Mouse (Mus musculus) midbrain, postnatal 0 days (tissue): ENCODE data around the gene Abcc5. TPM values are rescaled to one million over a fixed set of nuclear protein-coding genes. Genes with fewer than 3 reads are reported as not detected.
"Not testable (repeated sequence)": the region's sequence is repeated elsewhere in the genome, so short reads cannot be mapped to it uniquely, and the experiment has no call there.

ENCODE experiments used
- ATAC-seq: fragments of 200-750 bp; cut with Nextera tagmentation; 2 replicates; pipeline ENCODE4 v1.8.0; 2017; ENCODE audit warnings: moderate number of reproducible peaks, mild to moderate bottlenecking, moderate TSS enrichment, moderate library complexity; ENCODE audit not compliant: low FRiP score
- DNase-seq: peaks from one replicate; pipeline ENCODE4 v3.0.0-alpha.2; 2015; ENCODE audit warnings: low spot score
- H3K27ac ChIP-seq: fragments of 300-500 bp; sonication (generic); 2 replicates; pipeline ENCODE4 v1.5.1; 2014; ENCODE audit warnings: low read depth, mild to moderate bottlenecking, low read length, mixed read lengths
- H3K27me3 ChIP-seq: fragments of 300-500 bp; sonication (generic); 2 replicates; pipeline ENCODE4 v1.6.1; 2014; ENCODE audit warnings: low read length, control low read depth, mixed read lengths; ENCODE audit not compliant: insufficient read depth
- H3K36me3 ChIP-seq: fragments of 300-500 bp; sonication (generic); 2 replicates; pipeline ENCODE4 v1.6.1; 2014; ENCODE audit warnings: low read length, control low read depth, mixed read lengths; ENCODE audit not compliant: insufficient read depth
- H3K4me1 ChIP-seq: fragments of 300-500 bp; sonication (generic); 2 replicates; pipeline ENCODE4 v1.6.1; 2014; ENCODE audit warnings: mild to moderate bottlenecking, control low read depth, antibody characterized with exemption, low read length, mixed read lengths; ENCODE audit not compliant: insufficient read depth
- H3K4me2 ChIP-seq: fragments of 300-500 bp; sonication (generic); 2 replicates; pipeline ENCODE4 v1.6.1; 2014; ENCODE audit warnings: low read depth, mild to moderate bottlenecking, low read length, mixed read lengths; ENCODE audit not compliant: poor library complexity, severe bottlenecking
- H3K4me3 ChIP-seq: fragments of 300-500 bp; sonication (generic); 2 replicates; pipeline ENCODE4 v1.5.1; 2014; ENCODE audit warnings: low read depth, mild to moderate bottlenecking, low read length, moderate library complexity
- H3K9ac ChIP-seq: fragments of 300-500 bp; sonication (generic); replicated peaks from 2 replicates; pipeline ENCODE4 v1.6.1; 2014; ENCODE audit warnings: mild to moderate bottlenecking, low read length, moderate library complexity, mixed read lengths; ENCODE audit not compliant: poor library complexity, severe bottlenecking
- H3K9me3 ChIP-seq: fragments of 300-500 bp; sonication (generic); 2 replicates; pipeline ENCODE4 v1.6.1; 2016; ENCODE audit warnings: low read length, control low read depth
- CTCF ChIP-seq: IDR thresholded peaks from 2 replicates; pipeline ENCODE4 v1.5.1; 2016; ENCODE audit warnings: antibody characterized with exemption, mild to moderate bottlenecking
- WGBS: fragments of 180-500 bp; shearing (Covaris S2); extraction: QIAGEN DNeasy Blood & Tissue Kit; methylation state at CpG from one replicate; pipeline ENCODE4 v1.1.7; 2014; 5-methylcytosine and 5-hydroxymethylcytosine counted together
- polyA plus RNA-seq: library from polyadenylated mRNA; unstranded; fragments of >200 nt; fragmentation: Nextera tagmentation; extraction: Ambion mirVana; gene quantifications from 2 replicates; pipeline ENCODE4 v1.2.1, GENCODE M21; 2015
- total RNA-seq: library from RNA; depleted of rRNA; stranded (reverse); fragments of >200 nt; gene quantifications from 2 replicates; pipeline ENCODE4 v1.2.3, GENCODE M21; 2014

The Abcc5 gene
- total and polyA plus RNA-seq, 2 experiments from 2014 or later: 68.7 to 110 TPM

- WGBS: 60% methylated on average over 1 of the region's 1 CpGs
Measured at GRCm38 (mm10) chr16:20445871-20446270, 19.7 kb upstream of the Abcc5 start.

GRCm38 (mm10) chr16:20444831-20445388 is 18.7 kb upstream of the Abcc5 start:
- no peak for DNase-seq
- no peak overlapping the region for H3K4me2 ChIP-seq
- no peak overlapping the region for H3K27ac ChIP-seq
- H3K27me3 ChIP-seq: no peaks in the 10 kb centered on the region
- no peaks in the 10 kb centered on the region for H3K36me3 ChIP-seq
- WGBS: 18% methylated on average over 7 of the region's 7 CpGs
- TF ChIP-seq CTCF: no peak
- no peaks in the 10 kb centered on the region for H3K9me3 ChIP-seq
- ATAC-seq: no peak
- no peak overlapping the region for H3K4me3 ChIP-seq
- H3K4me1 ChIP-seq: no peaks in the 10 kb centered on the region
- no peak overlapping the region for H3K9ac ChIP-seq

More at GRCm38 (mm10) chr16:20445871-20446270, 19.7 kb upstream of the Abcc5 start:
- Histone ChIP-seq H3K4me2 (no peak overlapping the region), H3K9ac (no peak overlapping the region), H3K9me3 (no peaks in the 10 kb centered on the region), H3K27ac (no peak overlapping the region), H3K4me3 (no peak overlapping the region), H3K4me1 (no peaks in the 10 kb centered on the region), H3K27me3 (no peaks in the 10 kb centered on the region), H3K36me3 (no peaks in the 10 kb centered on the region)
- DNase-seq (no peak), ATAC-seq (no peak)
- no peak for TF ChIP-seq CTCF

GRCm38 (mm10) chr16:20442871-20443270 is 16.7 kb upstream of the Abcc5 start:
- Histone ChIP-seq H3K4me3 (no peak overlapping the region), H3K4me2 (no peak overlapping the region), H3K9me3 (no peaks in the 10 kb centered on the region), H3K27me3 (no peaks in the 10 kb centered on the region), H3K27ac (no peak overlapping the region), H3K36me3 (no peaks in the 10 kb centered on the region), H3K9ac (no peak overlapping the region), H3K4me1 (no peaks in the 10 kb centered on the region)
- 90% methylated on average over 2 of the region's 2 CpGs for WGBS
- TF ChIP-seq CTCF: no peak
- DNase-seq (no peak), ATAC-seq (no peak)

DNA sequence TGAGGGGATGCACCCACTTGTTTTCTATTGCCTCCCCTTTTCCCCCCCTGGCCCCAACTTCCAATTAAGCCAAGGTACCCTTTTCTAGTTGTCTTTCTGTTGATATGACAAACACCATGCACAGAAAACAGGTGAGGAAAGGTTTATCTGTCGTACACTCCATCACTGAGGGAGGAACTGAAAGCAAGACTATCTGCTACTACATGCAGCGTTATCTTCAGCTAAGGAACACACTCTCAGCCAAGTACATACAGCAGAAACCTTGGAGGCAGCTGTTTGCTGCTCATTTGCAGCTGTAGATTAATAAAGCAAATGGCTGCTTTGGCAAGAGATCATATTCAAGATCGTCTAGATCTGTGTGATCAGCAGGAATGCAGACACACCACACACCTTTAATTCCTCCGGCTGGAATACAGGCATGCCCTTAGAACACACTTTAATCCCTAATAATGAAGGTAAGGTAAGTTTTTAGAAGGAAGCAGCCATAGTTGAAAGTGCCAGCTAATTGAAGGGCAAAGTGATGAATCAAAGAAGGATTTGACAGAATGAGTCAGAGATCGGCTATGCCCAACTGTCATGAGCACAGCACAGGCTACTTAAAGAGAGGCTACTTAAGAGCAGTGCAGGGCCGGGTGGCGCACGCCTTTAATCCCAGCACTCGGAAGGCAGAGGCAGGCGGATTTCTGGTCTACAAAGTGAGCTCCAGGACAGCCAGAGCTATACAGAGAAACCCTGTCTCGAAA is 12.7 kb upstream of the Abcc5 start:
- no peak for TF ChIP-seq CTCF
- H3K27ac ChIP-seq: no peak overlapping the region
- H3K9ac ChIP-seq: no peak overlapping the region
- no peak for ATAC-seq
- no peak for DNase-seq
- H3K4me2 ChIP-seq: no peak overlapping the region
- no peaks in the 10 kb centered on the region for H3K9me3 ChIP-seq
- 90% methylated on average over 11 of the region's 11 CpGs for WGBS
- no peaks in the 10 kb centered on the region for H3K4me1 ChIP-seq
- no peaks in the 10 kb centered on the region for H3K36me3 ChIP-seq
- no peaks in the 10 kb centered on the region for H3K27me3 ChIP-seq
- no peak overlapping the region for H3K4me3 ChIP-seq

DNA sequence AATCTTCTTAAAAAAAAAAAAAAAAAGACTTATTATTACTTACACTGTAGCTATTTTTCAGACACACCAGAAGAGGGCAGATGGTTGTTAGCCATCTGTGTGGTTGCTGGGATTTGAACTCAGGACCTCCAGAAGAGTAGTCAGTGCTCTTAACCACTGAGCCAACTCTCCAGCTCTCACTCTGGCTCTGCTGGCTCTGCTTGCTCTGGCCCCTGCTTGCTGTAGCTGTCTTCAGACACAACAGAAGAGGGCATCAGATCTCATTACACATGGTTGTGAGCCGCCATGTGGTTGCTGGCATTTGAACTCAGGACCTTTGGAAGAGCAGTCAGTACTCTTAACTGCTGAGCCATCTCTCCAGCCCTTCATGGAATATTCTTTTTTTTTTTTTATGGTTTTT is 11.9 kb upstream of the Abcc5 start:
- not testable (repeated sequence) for H3K27ac ChIP-seq, ATAC-seq
- 75% methylated on average over 1 of the region's 1 CpGs for WGBS

DNA sequence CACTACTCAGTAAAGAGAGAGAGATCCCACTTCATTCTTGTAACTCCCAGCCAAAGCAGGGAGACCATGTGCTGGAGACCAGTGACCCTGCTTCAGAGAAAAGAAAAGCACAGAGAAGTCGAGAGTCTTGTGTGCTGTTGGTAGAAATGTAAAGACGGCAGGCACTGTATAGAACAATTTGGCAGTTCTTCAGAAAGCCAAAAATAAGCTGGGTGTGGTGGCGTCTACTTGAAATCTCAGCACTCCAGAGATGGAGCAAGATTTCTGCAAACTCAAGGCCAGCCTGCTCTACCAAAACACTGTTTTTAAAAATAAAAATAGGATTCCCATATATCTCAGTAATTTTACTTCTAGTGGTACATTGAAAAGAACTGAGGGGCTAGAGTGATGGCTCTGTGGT is 10.1 kb upstream of the Abcc5 start:
- Histone ChIP-seq H3K9ac (no peak overlapping the region), H3K4me2 (no peak overlapping the region), H3K27me3 (no peaks in the 10 kb centered on the region), H3K27ac (no peak overlapping the region), H3K9me3 (no peaks in the 10 kb centered on the region), H3K4me1 (no peaks in the 10 kb centered on the region), H3K4me3 (no peak overlapping the region), H3K36me3 (no peaks in the 10 kb centered on the region)
- DNase-seq: no peak
- no peak for ATAC-seq
- no peak for TF ChIP-seq CTCF
- WGBS: 93% methylated on average over 3 of the region's 3 CpGs

More for the DNA sequence above, 11.9 kb upstream of the Abcc5 start:
- H3K4me1 ChIP-seq, H3K9ac ChIP-seq, H3K4me3 ChIP-seq, H3K36me3 ChIP-seq, DNase-seq, H3K27me3 ChIP-seq, H3K4me2 ChIP-seq, H3K9me3 ChIP-seq: not testable (repeated sequence)
